Comparison of ENCODE assay signal across 8 mouse cellular contexts in the genomic region with DNA sequence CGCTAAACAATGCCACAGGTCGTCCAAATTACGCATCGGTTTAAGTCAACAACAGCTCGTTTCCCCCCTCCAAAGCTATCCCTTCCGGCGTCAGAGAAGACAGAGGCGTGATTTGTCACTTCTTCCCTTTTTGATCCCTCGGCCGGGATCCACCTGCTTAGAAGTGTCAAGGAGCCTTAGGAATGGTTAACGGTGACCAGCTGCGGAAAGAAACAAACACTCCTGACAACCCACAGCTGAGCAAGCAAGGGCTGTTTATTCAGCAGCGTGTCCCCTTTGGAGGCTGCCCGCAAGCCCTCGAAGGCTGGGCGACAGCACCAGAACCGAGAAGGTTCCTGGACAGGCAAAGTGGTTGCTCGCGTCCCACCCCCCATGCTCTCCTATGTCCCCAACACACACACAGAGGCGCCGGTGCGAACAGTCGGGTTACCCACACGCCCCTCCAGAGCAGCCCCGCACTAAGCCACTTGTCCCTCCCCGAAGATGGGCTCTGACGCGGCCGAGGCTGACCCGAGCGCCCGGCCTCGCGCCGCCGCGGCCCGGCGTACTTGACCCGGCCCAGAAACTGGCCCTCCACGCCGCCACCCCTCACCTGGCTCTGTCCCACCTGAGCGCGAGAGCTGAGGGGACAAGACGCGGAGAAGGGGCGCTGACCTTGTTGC. TPM values are rescaled to one million over a fixed set of nuclear protein-coding genes. Genes with fewer than 3 reads are reported as not detected.
A peak's percentile ranks its signal among the peaks of the same experiment; 100 is the strongest.
DNase-seq lines count a peak whose midpoint lies in the region; ATAC-seq and TF ChIP-seq lines count a peak whose summit lies in the region.

No protein-coding gene starts in this region.

- peak; percentile 36 for ATAC-seq in intestine, postnatal 0 days
- peak; percentile 54 for ATAC-seq in limb, embryonic 15.5 days (ENCODE audit: insufficient number of reproducible peaks, low FRiP score, low TSS enrichment, low read depth)
- peak; percentile 86 for ATAC-seq in midbrain, embryonic 15.5 days (replicated peaks)
- ATAC-seq in stomach, embryonic 14.5 days (ENCODE audit: insufficient number of reproducible peaks, insufficient read depth, low FRiP score, low read depth): peak; percentile 64

- H3K4me2 ChIP-seq in intestine, postnatal 0 days (replicated peaks; ENCODE audit: low read depth): peak overlapping the region; percentile 98
- peak overlapping the region; percentile 92 for H3K4me2 ChIP-seq in limb, embryonic 15.5 days
- peak overlapping the region; percentile 84 for H3K4me2 ChIP-seq in midbrain, embryonic 15.5 days
- peak overlapping the region; percentile 93 for H3K4me2 ChIP-seq in stomach, embryonic 14.5 days (replicated peaks; ENCODE audit: low read depth, low read length)

- H3K4me3 ChIP-seq in embryonic facial prominence, embryonic 10.5 days: peak overlapping the region; percentile 100
- H3K4me3 ChIP-seq in intestine, postnatal 0 days (ENCODE audit: low read depth, low read length): peak overlapping the region; percentile 94
- peak overlapping the region; percentile 66 for H3K4me3 ChIP-seq in limb, embryonic 15.5 days
- H3K4me3 ChIP-seq in midbrain, embryonic 15.5 days: peak overlapping the region; percentile 91
- peak overlapping the region; percentile 99 for H3K4me3 ChIP-seq in stomach, embryonic 14.5 days (ENCODE audit: low read depth, low read length)

- TF ChIP-seq CTCF in intestine, postnatal 0 days (IDR thresholded peaks at IDR 0.05; ENCODE audit: low read depth): no peak

- peak overlapping the region; percentile 98 for H3K27ac ChIP-seq in embryonic facial prominence, embryonic 10.5 days (replicated peaks)
- peak overlapping the region; percentile 89 for H3K27ac ChIP-seq in intestine, postnatal 0 days (ENCODE audit: low read depth, low read length)
- 0 out of 2 replicates have a peak overlapping the region, but pooled peaks have one; percentile 90 for H3K27ac ChIP-seq in limb, embryonic 15.5 days
- H3K27ac ChIP-seq in midbrain, embryonic 15.5 days: peak overlapping the region; percentile 85
- H3K27ac ChIP-seq in stomach, embryonic 14.5 days (ENCODE audit: low read length): no peak overlapping the region

- H3K27me3 ChIP-seq in embryonic facial prominence, embryonic 10.5 days (replicated peaks; ENCODE audit: low read depth, poor library complexity, severe bottlenecking): 0 out of 2 replicates have a peak, but pooled peaks cover 8% of the 10 kb centered on the region
- H3K27me3 ChIP-seq in intestine, postnatal 0 days (replicated peaks; ENCODE audit: control insufficient read depth, insufficient read depth, low read length): no peaks in the 10 kb centered on the region
- H3K27me3 ChIP-seq in limb, embryonic 15.5 days: no peaks in the 10 kb centered on the region
- no peaks in the 10 kb centered on the region for H3K27me3 ChIP-seq in midbrain, embryonic 15.5 days (replicated peaks)
- no peaks in the 10 kb centered on the region for H3K27me3 ChIP-seq in stomach, embryonic 14.5 days (ENCODE audit: control insufficient read depth, insufficient read depth, low read length)

- H3K9ac ChIP-seq in intestine, postnatal 0 days (ENCODE audit: low read depth, low read length): peak overlapping the region; percentile 88
- H3K9ac ChIP-seq in limb, embryonic 15.5 days: peak overlapping the region; percentile 85
- peak overlapping the region; percentile 96 for H3K9ac ChIP-seq in midbrain, embryonic 15.5 days
- peak overlapping the region; percentile 93 for H3K9ac ChIP-seq in stomach, embryonic 14.5 days (replicated peaks; ENCODE audit: low read depth, low read length)

- under 1% methylated on average over 47 of the region's 47 CpGs for WGBS in embryonic facial prominence, embryonic 10.5 days
- WGBS in intestine, postnatal 0 days: under 1% methylated on average over 47 of the region's 47 CpGs
- under 1% methylated on average over 45 of the region's 47 CpGs for WGBS in limb, embryonic 15.5 days
- WGBS in midbrain, embryonic 15.5 days: under 1% methylated on average over 47 of the region's 47 CpGs
- WGBS in stomach, embryonic 14.5 days: under 1% methylated on average over 47 of the region's 47 CpGs

- no peaks in the 10 kb centered on the region for H3K9me3 ChIP-seq in embryonic facial prominence, embryonic 10.5 days
- H3K9me3 ChIP-seq in intestine, postnatal 0 days (ENCODE audit: control insufficient read depth): no peaks in the 10 kb centered on the region
- H3K9me3 ChIP-seq in limb, embryonic 15.5 days: no peaks in the 10 kb centered on the region
- no peaks in the 10 kb centered on the region for H3K9me3 ChIP-seq in midbrain, embryonic 15.5 days
- H3K9me3 ChIP-seq in stomach, embryonic 14.5 days (ENCODE audit: control insufficient read depth, low read depth, low read length): no peaks in the 10 kb centered on the region

- DNase-seq in 3134 (ENCODE audit: extremely low read depth, insufficient read length, low spot score) (peak; percentile 75), MN1 (ENCODE audit: low spot score) (peak; percentile 44)
- no peak for DNase-seq in embryonic facial prominence, embryonic 10.5 days (ENCODE audit: low spot score)
- DNase-seq in heart, adult 11 months: peak; percentile 97

- peaks cover 25% of the 10 kb centered on the region for H3K36me3 ChIP-seq in embryonic facial prominence, embryonic 10.5 days (replicated peaks)
- peaks cover 6% of the 10 kb centered on the region; the same call in 1 of the 2 replicates for H3K36me3 ChIP-seq in intestine, postnatal 0 days (ENCODE audit: control insufficient read depth, insufficient read depth)
- peaks cover 11% of the 10 kb centered on the region for H3K36me3 ChIP-seq in limb, embryonic 15.5 days
- peaks cover 8% of the 10 kb centered on the region for H3K36me3 ChIP-seq in midbrain, embryonic 15.5 days (replicated peaks)
- H3K36me3 ChIP-seq in stomach, embryonic 14.5 days (ENCODE audit: control insufficient read depth, insufficient read depth, low read length): peaks cover 10% of the 10 kb centered on the region

- peaks cover 22% of the 10 kb centered on the region for H3K4me1 ChIP-seq in embryonic facial prominence, embryonic 10.5 days
- peaks cover 11% of the 10 kb centered on the region for H3K4me1 ChIP-seq in intestine, postnatal 0 days (replicated peaks; ENCODE audit: control insufficient read depth, insufficient read depth, low read length)
- peaks cover 13% of the 10 kb centered on the region for H3K4me1 ChIP-seq in limb, embryonic 15.5 days
- peaks cover 19% of the 10 kb centered on the region for H3K4me1 ChIP-seq in midbrain, embryonic 15.5 days
- H3K4me1 ChIP-seq in stomach, embryonic 14.5 days (ENCODE audit: control insufficient read depth, insufficient read depth, low read length): peaks cover 13% of the 10 kb centered on the region

RNA-seq across cellular contexts. Expression of gene March5, which starts 0.6 kb away (rescaled TPM):
- polyA plus RNA-seq in embryonic facial prominence, embryonic 10.5 days (2016; fragmentation: Nextera tagmentation; extraction: Ambion mirVana): 121 and 123 TPM in 2 replicates
- 44.9 and 45.6 TPM in 2 replicates for polyA plus RNA-seq in intestine, postnatal 0 days (2015; fragmentation: Nextera tagmentation; extraction: Ambion mirVana)
- 66.5 and 80.5 TPM in 2 replicates for polyA plus RNA-seq in limb, embryonic 15.5 days (2015; fragmentation: Nextera tagmentation; extraction: Ambion mirVana)
- 101 and 103 TPM in 2 replicates for polyA plus RNA-seq in midbrain, embryonic 15.5 days (2015; fragmentation: Nextera tagmentation; extraction: Ambion mirVana)
- 91.4 and 97.8 TPM in 2 replicates for polyA plus RNA-seq in stomach, embryonic 14.5 days (2014; fragmentation: Nextera tagmentation; extraction: Ambion mirVana)

RNA-seq across cellular contexts. Expression of gene Cpeb3, which starts 1.6 kb away (rescaled TPM):
- 0.55 and 0.76 TPM in 2 replicates for polyA plus RNA-seq in embryonic facial prominence, embryonic 10.5 days (2016; fragmentation: Nextera tagmentation; extraction: Ambion mirVana)
- polyA plus RNA-seq in intestine, postnatal 0 days (2015; fragmentation: Nextera tagmentation; extraction: Ambion mirVana): 1.6 TPM in 2 replicates
- polyA plus RNA-seq in limb, embryonic 15.5 days (2015; fragmentation: Nextera tagmentation; extraction: Ambion mirVana): 1.3 and 1.5 TPM in 2 replicates
- polyA plus RNA-seq in midbrain, embryonic 15.5 days (2015; fragmentation: Nextera tagmentation; extraction: Ambion mirVana): 14.1 and 15.1 TPM in 2 replicates
- polyA plus RNA-seq in stomach, embryonic 14.5 days (2014; fragmentation: Nextera tagmentation; extraction: Ambion mirVana): 0.62 and 0.91 TPM in 2 replicates

Comparison
In these comparisons a context has a peak if more than half of its experiments do, and no peak if none do; other contexts are left out.
1. ATAC-seq: peak in every context shown above with its lines; median percentile 86 in midbrain, embryonic 15.5 days; 64 in stomach, embryonic 14.5 days; 54 in limb, embryonic 15.5 days; 36 in intestine, postnatal 0 days.